Mouse (Mus musculus): ENCODE measurements around the gene Prim1. TPM values are rescaled to one million over a fixed set of nuclear protein-coding genes. Genes with fewer than 3 reads are reported as not detected.

The Prim1 gene
- polyA plus RNA-seq, 1 experiment: 27.8 TPM

- H3K27me3 ChIP-seq (ENCODE audit: control insufficient read depth, insufficient read depth, insufficient read length): peaks cover 7% of the 10 kb centered on the region
- no peaks in the 10 kb centered on the region for H3K36me3 ChIP-seq (ENCODE audit: control insufficient read depth, insufficient read depth)
- peak; percentile 72 for TF ChIP-seq MYOD1 (IDR thresholded peaks at IDR 0.05; ENCODE audit: control insufficient read depth, insufficient read length, low read depth)
- no peak for TF ChIP-seq CTCF (IDR thresholded peaks at IDR 0.05; ENCODE audit: control insufficient read depth, insufficient read depth, insufficient read length)
- H3ac ChIP-seq (ENCODE audit: control insufficient read depth, insufficient read length, low read depth): no peak overlapping the region
- H3K79me2 ChIP-seq (ENCODE audit: control insufficient read depth, insufficient read depth): no peaks in the 10 kb centered on the region
- no peak overlapping the region for H3K4me3 ChIP-seq (ENCODE audit: insufficient read depth, poor library complexity, severe bottlenecking)
- no peaks in the 10 kb centered on the region for H3K79me3 ChIP-seq (ENCODE audit: low read depth)
Measured at GRCm38 (mm10) chr10:127974062-127974461, 40.9 kb upstream of the Prim1 start.

GRCm38 (mm10) chr10:127975503-127975902 is 39.5 kb upstream of the Prim1 start:
- Histone ChIP-seq H3K36me3 (ENCODE audit: control insufficient read depth, insufficient read depth) (no peaks in the 10 kb centered on the region), H3K79me3 (ENCODE audit: low read depth) (no peaks in the 10 kb centered on the region), H3K4me3 (ENCODE audit: insufficient read depth, poor library complexity, severe bottlenecking) (no peak overlapping the region), H3ac (ENCODE audit: control insufficient read depth, insufficient read length, low read depth) (no peak overlapping the region), H3K79me2 (ENCODE audit: control insufficient read depth, insufficient read depth) (no peaks in the 10 kb centered on the region), H3K27me3 (ENCODE audit: control insufficient read depth, insufficient read depth, insufficient read length) (peaks cover 7% of the 10 kb centered on the region)
- TF ChIP-seq MAX (IDR thresholded peaks at IDR 0.05) (no peak), MYOD1 (IDR thresholded peaks at IDR 0.05; ENCODE audit: control insufficient read depth, insufficient read length, low read depth) (no peak), MYOG (IDR thresholded peaks at IDR 0.05; ENCODE audit: control insufficient read depth, extremely low read depth, insufficient read length) (no peak), FOSL1 (IDR thresholded peaks at IDR 0.05; ENCODE audit: insufficient read depth, low read length, poor library complexity, severe bottlenecking) (no peak), CTCF (IDR thresholded peaks at IDR 0.05; ENCODE audit: control insufficient read depth, insufficient read depth, insufficient read length) (no peak), USF1 (IDR thresholded peaks at IDR 0.05; ENCODE audit: low read depth) (no peak), CEBPB (IDR thresholded peaks at IDR 0.05; ENCODE audit: low read depth) (no peak)

GRCm38 (mm10) chr10:127984650-127985049 is 30.3 kb upstream of the Prim1 start:
- H3K79me2 ChIP-seq (ENCODE audit: control insufficient read depth, insufficient read depth): no peaks in the 10 kb centered on the region
- H3K4me3 ChIP-seq (ENCODE audit: insufficient read depth, poor library complexity, severe bottlenecking): no peak overlapping the region

GRCm38 (mm10) chr10:127985601-127986000 is 29.4 kb upstream of the Prim1 start:
- Histone ChIP-seq H3K79me2 (ENCODE audit: control insufficient read depth, insufficient read depth) (no peaks in the 10 kb centered on the region), H3K79me3 (ENCODE audit: low read depth) (no peaks in the 10 kb centered on the region), H3ac (ENCODE audit: control insufficient read depth, insufficient read length, low read depth) (no peak overlapping the region), H3K27me3 (ENCODE audit: control insufficient read depth, insufficient read depth, insufficient read length) (peaks cover 8% of the 10 kb centered on the region), H3K36me3 (ENCODE audit: control insufficient read depth, insufficient read depth) (no peaks in the 10 kb centered on the region), H3K4me3 (ENCODE audit: insufficient read depth, poor library complexity, severe bottlenecking) (no peak overlapping the region)
- TF ChIP-seq CTCF (IDR thresholded peaks at IDR 0.05; ENCODE audit: control insufficient read depth, insufficient read depth, insufficient read length) (no peak), FOSL1 (IDR thresholded peaks at IDR 0.05; ENCODE audit: insufficient read depth, low read length, poor library complexity, severe bottlenecking) (no peak), MAX (IDR thresholded peaks at IDR 0.05) (no peak), USF1 (IDR thresholded peaks at IDR 0.05; ENCODE audit: low read depth) (no peak), CEBPB (IDR thresholded peaks at IDR 0.05; ENCODE audit: low read depth) (no peak), MYOD1 (IDR thresholded peaks at IDR 0.05; ENCODE audit: control insufficient read depth, insufficient read length, low read depth) (no peak), MYOG (IDR thresholded peaks at IDR 0.05; ENCODE audit: control insufficient read depth, extremely low read depth, insufficient read length) (no peak)

More at GRCm38 (mm10) chr10:127984650-127985049, 30.3 kb upstream of the Prim1 start:
- Histone ChIP-seq H3K27me3 (ENCODE audit: control insufficient read depth, insufficient read depth, insufficient read length) (peaks cover 8% of the 10 kb centered on the region), H3ac (ENCODE audit: control insufficient read depth, insufficient read length, low read depth) (no peak overlapping the region), H3K79me3 (ENCODE audit: low read depth) (no peaks in the 10 kb centered on the region), H3K36me3 (ENCODE audit: control insufficient read depth, insufficient read depth) (no peaks in the 10 kb centered on the region)
- no peak for TF ChIP-seq CTCF (IDR thresholded peaks at IDR 0.05; ENCODE audit: control insufficient read depth, insufficient read depth, insufficient read length)
- no peak for TF ChIP-seq CEBPB (IDR thresholded peaks at IDR 0.05; ENCODE audit: low read depth)
- no peak for TF ChIP-seq MAX (IDR thresholded peaks at IDR 0.05)
- no peak for TF ChIP-seq FOSL1 (IDR thresholded peaks at IDR 0.05; ENCODE audit: insufficient read depth, low read length, poor library complexity, severe bottlenecking)
- no peak for TF ChIP-seq MYOG (IDR thresholded peaks at IDR 0.05; ENCODE audit: control insufficient read depth, extremely low read depth, insufficient read length)
- TF ChIP-seq USF1 (IDR thresholded peaks at IDR 0.05; ENCODE audit: low read depth): no peak
- TF ChIP-seq MYOD1 (IDR thresholded peaks at IDR 0.05; ENCODE audit: control insufficient read depth, insufficient read length, low read depth): no peak

- Histone ChIP-seq H3K79me3 (ENCODE audit: low read depth) (no peaks in the 10 kb centered on the region), H3K36me3 (ENCODE audit: control insufficient read depth, insufficient read depth) (no peaks in the 10 kb centered on the region), H3K79me2 (ENCODE audit: control insufficient read depth, insufficient read depth) (no peaks in the 10 kb centered on the region), H3ac (ENCODE audit: control insufficient read depth, insufficient read length, low read depth) (no peak overlapping the region), H3K27me3 (ENCODE audit: control insufficient read depth, insufficient read depth, insufficient read length) (peaks cover 8% of the 10 kb centered on the region), H3K4me3 (ENCODE audit: insufficient read depth, poor library complexity, severe bottlenecking) (no peak overlapping the region)
- no peak for TF ChIP-seq CEBPB (IDR thresholded peaks at IDR 0.05; ENCODE audit: low read depth)
- no peak for TF ChIP-seq CTCF (IDR thresholded peaks at IDR 0.05; ENCODE audit: control insufficient read depth, insufficient read depth, insufficient read length)
- TF ChIP-seq MAX (IDR thresholded peaks at IDR 0.05): no peak
- TF ChIP-seq MYOG (IDR thresholded peaks at IDR 0.05; ENCODE audit: control insufficient read depth, extremely low read depth, insufficient read length): no peak
- TF ChIP-seq USF1 (IDR thresholded peaks at IDR 0.05; ENCODE audit: low read depth): no peak
- no peak for TF ChIP-seq FOSL1 (IDR thresholded peaks at IDR 0.05; ENCODE audit: insufficient read depth, low read length, poor library complexity, severe bottlenecking)
- TF ChIP-seq MYOD1 (IDR thresholded peaks at IDR 0.05; ENCODE audit: control insufficient read depth, insufficient read length, low read depth): no peak
Measured at GRCm38 (mm10) chr10:127996690-127997089, 18.3 kb upstream of the Prim1 start.

- Histone ChIP-seq H3K4me3 (ENCODE audit: insufficient read depth, poor library complexity, severe bottlenecking) (no peak overlapping the region), H3K79me2 (ENCODE audit: control insufficient read depth, insufficient read depth) (no peaks in the 10 kb centered on the region), H3K79me3 (ENCODE audit: low read depth) (no peaks in the 10 kb centered on the region), H3K36me3 (ENCODE audit: control insufficient read depth, insufficient read depth) (no peaks in the 10 kb centered on the region), H3ac (ENCODE audit: control insufficient read depth, insufficient read length, low read depth) (no peak overlapping the region), H3K27me3 (ENCODE audit: control insufficient read depth, insufficient read depth, insufficient read length) (peaks cover 8% of the 10 kb centered on the region)
- TF ChIP-seq FOSL1 (IDR thresholded peaks at IDR 0.05; ENCODE audit: insufficient read depth, low read length, poor library complexity, severe bottlenecking): no peak
Measured at GRCm38 (mm10) chr10:127998260-127998659, 16.7 kb upstream of the Prim1 start.

All from C2C12 (cell line).